Mouse (Mus musculus) CH12.LX (cell line): ENCODE results near the gene Coq10a.

Experiments
- CTCF ChIP-seq, 2 experiments: IDR thresholded peaks in 1 of 2; conservative IDR thresholded peaks in 1 of 2; 2 replicates each; pipeline ENCODE4 v1.5.1; 2011 to 2012; ENCODE audit warnings: low read depth in 2 of 2, low read length in 2 of 2, improper control_type of control experiment in 1 of 2, inconsistent platforms in 1 of 2, mild to moderate bottlenecking in 1 of 2, moderate library complexity in 1 of 2
- EP300 ChIP-seq: IDR thresholded peaks from 2 replicates; pipeline ENCODE4 v1.6.1; 2011; ENCODE audit warnings: low read length, improper control_type of control experiment
- HCFC1 ChIP-seq: IDR thresholded peaks from 2 replicates; pipeline ENCODE4 v1.6.1; 2012; ENCODE audit warnings: low read depth, mild to moderate bottlenecking, inconsistent platforms, low read length, improper control_type of control experiment
- KAT2A ChIP-seq: IDR thresholded peaks from 2 replicates; pipeline ENCODE4 v1.6.1; 2012; ENCODE audit warnings: low read length, improper control_type of control experiment, inconsistent platforms; ENCODE audit not compliant: insufficient replicate concordance
- MAZ ChIP-seq: IDR thresholded peaks from 2 replicates; pipeline ENCODE4 v1.6.1; 2012; ENCODE audit warnings: low read depth, mild to moderate bottlenecking, inconsistent platforms, low read length, improper control_type of control experiment, moderate library complexity
- POLR2A ChIP-seq: IDR thresholded peaks from 2 replicates; pipeline ENCODE4 v1.6.1; 2011; ENCODE audit warnings: low read depth, mild to moderate bottlenecking, improper control_type of control experiment, low read length
- RAD21 ChIP-seq: IDR thresholded peaks from 2 replicates; pipeline ENCODE4 v1.6.1; 2011; ENCODE audit warnings: low read depth, mild to moderate bottlenecking, low read length, improper control_type of control experiment, moderate library complexity
- RCOR1 ChIP-seq: conservative IDR thresholded peaks from 2 replicates; pipeline ENCODE4 v1.6.1; 2012; ENCODE audit warnings: low read depth, mild to moderate bottlenecking, inconsistent platforms, low read length, improper control_type of control experiment
- UBTF ChIP-seq: IDR thresholded peaks from 2 replicates; pipeline ENCODE4 v1.6.1; 2012; ENCODE audit warnings: low read depth, mild to moderate bottlenecking, inconsistent platforms, low read length, improper control_type of control experiment, moderate library complexity
- USF1 ChIP-seq: IDR thresholded peaks from 2 replicates; pipeline ENCODE4 v1.6.1; 2014; ENCODE audit warnings: low read depth, mild to moderate bottlenecking, inconsistent platforms, low read length, improper control_type of control experiment
- ZNF384 ChIP-seq: IDR thresholded peaks from 2 replicates; pipeline ENCODE4 v1.6.1; 2012; ENCODE audit warnings: low read depth, low read length, improper control_type of control experiment, inconsistent platforms

DNA sequence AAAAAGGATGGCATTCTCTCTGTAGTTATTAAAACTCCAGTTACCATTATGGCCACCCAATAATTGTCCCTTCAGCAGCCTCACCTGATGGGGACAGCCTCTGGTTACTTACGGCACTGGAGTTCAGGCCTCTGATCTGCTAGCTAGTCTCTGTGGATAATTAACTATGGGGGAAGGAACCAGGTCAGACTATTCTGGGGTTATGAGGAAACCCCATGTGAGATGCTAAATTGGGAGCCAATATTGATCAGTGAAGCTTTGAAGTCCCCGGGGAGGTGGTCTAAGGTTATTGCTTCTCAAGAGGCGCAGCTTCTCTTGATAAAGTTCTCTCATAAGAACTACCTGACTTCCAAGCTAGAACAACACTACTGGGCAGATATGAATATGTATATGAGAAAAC is 32.6 kb downstream of the Coq10a start:
- no peak for TF ChIP-seq EP300
- no peak for TF ChIP-seq POLR2A
- no peak for TF ChIP-seq RAD21
- no peak for TF ChIP-seq CTCF (conservative IDR thresholded peaks at IDR 0.05 in 1 of 2, IDR thresholded peaks at IDR 0.05 in 1 of 2; ENCODE audit: low read depth in 2 of 2, low read length in 2 of 2)
- no peak for TF ChIP-seq RCOR1
- TF ChIP-seq UBTF, result no peak
- TF ChIP-seq HCFC1, result no peak
- no peak for TF ChIP-seq USF1
- no peak for TF ChIP-seq MAZ
- TF ChIP-seq KAT2A, result no peak
- no peak for TF ChIP-seq ZNF384
